Mouse (Mus musculus): ENCODE results near the gene 4930480E11Rik. TPM values are rescaled to one million over a fixed set of nuclear protein-coding genes. Genes with fewer than 3 reads are reported as not detected.
"Not testable (repeated sequence)": the region's sequence is repeated elsewhere in the genome, so short reads cannot be mapped to it uniquely, and the experiment has no call there.

4930480E11Rik gene
- polyA plus RNA-seq (2015; fragmentation: Nextera tagmentation; extraction: Ambion mirVana): not detected in 2 replicates

DNA sequence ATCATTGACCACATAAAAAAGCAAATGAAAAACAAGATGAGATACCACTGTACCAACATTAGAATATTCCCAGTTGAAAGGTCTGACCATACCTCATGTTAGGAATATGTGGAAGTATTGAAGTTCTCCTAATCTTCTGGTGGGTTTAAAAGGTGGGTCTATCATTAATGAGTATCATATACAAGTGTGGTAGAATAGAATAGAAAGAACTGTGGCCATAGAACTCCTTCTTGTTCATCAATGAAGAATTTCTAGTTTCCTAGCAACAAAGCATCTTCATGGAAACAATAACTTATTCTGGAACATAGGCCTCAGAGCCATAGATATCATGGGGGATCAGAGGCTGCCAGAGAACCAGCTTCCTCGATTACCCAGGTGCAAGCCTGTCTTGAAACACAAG is at the start of gene 4930480E11Rik:
TSS of gene 4930480E11Rik (plus strand) at position 301 of the 400 bp plus-strand sequence.
- 30% methylated on average over 1 of the region's 1 CpGs for WGBS
- Histone ChIP-seq H3K4me1 (ENCODE audit: insufficient read depth, low read length) (no peaks in the 10 kb centered on the region), H3K4me3 (ENCODE audit: low read length) (no peak within 1 kb of the TSS), H3K9ac (replicated peaks; ENCODE audit: low read length) (no peak within 1 kb of the TSS), H3K9me3 (ENCODE audit: low read length) (no peaks in the 10 kb centered on the region), H3K27ac (ENCODE audit: low read length) (no peak within 1 kb of the TSS), H3K27me3 (ENCODE audit: insufficient read depth, low read length) (no peaks in the 10 kb centered on the region), H3K4me2 (replicated peaks; ENCODE audit: low read depth, low read length) (no peak within 1 kb of the TSS), H3K36me3 (ENCODE audit: insufficient read depth, low read length) (no peaks in the 10 kb centered on the region)
- no peak for ATAC-seq (ENCODE audit: low FRiP score, low TSS enrichment)

DNA sequence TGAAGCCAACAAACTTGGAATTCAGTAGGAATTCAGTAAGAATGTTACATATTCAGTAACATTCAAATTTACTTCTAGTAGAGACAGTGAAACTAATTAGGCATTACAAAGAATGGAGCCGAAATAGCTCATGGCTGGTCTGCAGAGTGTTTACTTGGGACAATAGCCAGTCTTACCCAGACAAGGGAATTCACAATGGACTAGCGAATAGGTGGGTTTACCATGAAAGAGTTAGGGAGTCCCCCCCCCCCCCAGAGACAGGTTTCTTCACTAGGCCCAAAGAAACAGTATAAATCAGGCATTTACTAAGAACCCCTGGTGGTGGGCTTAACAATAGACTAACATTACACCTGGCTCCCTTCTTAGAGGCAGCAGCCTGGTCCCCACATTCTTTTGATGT is 33.9 kb downstream of the 4930480E11Rik start:
- 84% methylated on average over 2 of the region's 2 CpGs for WGBS
- H3K27ac ChIP-seq (ENCODE audit: low read length); H3K36me3 ChIP-seq (ENCODE audit: insufficient read depth, low read length); H3K9me3 ChIP-seq (ENCODE audit: low read length); H3K27me3 ChIP-seq (ENCODE audit: insufficient read depth, low read length); ATAC-seq (ENCODE audit: low FRiP score, low TSS enrichment); H3K4me2 ChIP-seq (replicated peaks; ENCODE audit: low read depth, low read length); H3K4me3 ChIP-seq (ENCODE audit: low read length); H3K9ac ChIP-seq (replicated peaks; ENCODE audit: low read length); H3K4me1 ChIP-seq (ENCODE audit: insufficient read depth, low read length): not testable (repeated sequence)

Other genes starting within 250 kb of the 4930480E11Rik start
- not detected in 2 replicates for gene Gm5938, start 244.2 kb upstream of the 4930480E11Rik start, polyA plus RNA-seq (2015; fragmentation: Nextera tagmentation; extraction: Ambion mirVana)
- not detected in 2 replicates for gene Obp1b, start 182.9 kb upstream of the 4930480E11Rik start, polyA plus RNA-seq (2015; fragmentation: Nextera tagmentation; extraction: Ambion mirVana)
- not detected in 2 replicates for gene Gm14743, start 123.7 kb upstream of the 4930480E11Rik start, polyA plus RNA-seq (2015; fragmentation: Nextera tagmentation; extraction: Ambion mirVana)
- 8.4 and 10.0 TPM in 2 replicates for gene Prrg1, start 214.3 kb downstream of the 4930480E11Rik start, polyA plus RNA-seq (2015; fragmentation: Nextera tagmentation; extraction: Ambion mirVana)